Mouse (Mus musculus) MEL (cell line): Measurements from ENCODE around the gene Babam2. TPM values are rescaled to one million over a fixed set of nuclear protein-coding genes. Genes with fewer than 3 reads are reported as not detected.

Source experiments
- DNase-seq: peaks from one replicate; pipeline ENCODE4 v3.0.0; 2011; ENCODE audit warnings: low read depth, low spot score
- H3K27ac ChIP-seq: 2 replicates; pipeline ENCODE4 v1.5.1; 2012; ENCODE audit warnings: low read depth, mild to moderate bottlenecking, control low read depth, low read length, moderate library complexity; ENCODE audit not compliant: control insufficient read depth
- H3K27me3 ChIP-seq, 2 experiments: fragments of 150-350 bp in 1 of 2; sonication (generic) in 1 of 2; 2 replicates each; pipeline ENCODE4 v1.6.1; 2012; ENCODE audit warnings: low read length in 2 of 2, mild to moderate bottlenecking in 2 of 2, improper control_type of control experiment in 1 of 2, moderate library complexity in 1 of 2; ENCODE audit not compliant: insufficient read depth in 2 of 2, control insufficient read depth in 1 of 2
- H3K36me3 ChIP-seq, 2 experiments: 2 replicates each; pipeline ENCODE4 v1.6.1; 2012 to 2014; ENCODE audit warnings: low read length in 2 of 2, improper control_type of control experiment in 1 of 2, inconsistent platforms in 1 of 2, mild to moderate bottlenecking in 1 of 2; ENCODE audit not compliant: insufficient read depth in 2 of 2, control insufficient read depth in 1 of 2
- H3K4me1 ChIP-seq, 2 experiments: fragments of 150-350 bp in 1 of 2; sonication (generic) in 1 of 2; 2 replicates each; pipeline ENCODE4 v1.6.1; 2012; ENCODE audit warnings: low read length in 2 of 2, improper control_type of control experiment in 1 of 2, mild to moderate bottlenecking in 1 of 2; ENCODE audit not compliant: insufficient read depth in 2 of 2, control insufficient read depth in 1 of 2
- H3K4me3 ChIP-seq, 2 experiments: fragments of 150-350 bp in 1 of 2; sonication (generic) in 1 of 2; 2 replicates each; pipeline ENCODE4 v1.5.1; 2012; ENCODE audit warnings: low read depth in 2 of 2, low read length in 2 of 2, mild to moderate bottlenecking in 2 of 2, moderate library complexity in 2 of 2, control low read depth in 1 of 2, improper control_type of control experiment in 1 of 2; ENCODE audit not compliant: control insufficient read depth in 1 of 2, insufficient read depth in 1 of 2
- H3K79me2 ChIP-seq: 2 replicates; pipeline ENCODE4 v1.6.1; 2012; ENCODE audit warnings: mild to moderate bottlenecking, low read length, moderate library complexity; ENCODE audit not compliant: control insufficient read depth, poor library complexity, insufficient read depth
- H3K9ac ChIP-seq: 2 replicates; pipeline ENCODE4 v1.6.1; 2012; ENCODE audit warnings: low read depth, mild to moderate bottlenecking, control low read depth, low read length, moderate library complexity; ENCODE audit not compliant: control insufficient read depth, poor library complexity, severe bottlenecking
- H3K9me3 ChIP-seq: fragments of 150-350 bp; sonication (generic); replicated peaks from 2 replicates; pipeline ENCODE4 v1.6.1; 2012; ENCODE audit warnings: mild to moderate bottlenecking, low read length, improper control_type of control experiment, moderate library complexity; ENCODE audit not compliant: insufficient read depth
- CHD1 ChIP-seq: IDR thresholded peaks from 2 replicates; pipeline ENCODE4 v1.6.1; 2012; ENCODE audit warnings: low read depth, mild to moderate bottlenecking, inconsistent platforms, low read length, improper control_type of control experiment
- CHD2 ChIP-seq: IDR thresholded peaks from 2 replicates; pipeline ENCODE4 v1.6.1; 2011; ENCODE audit warnings: low read length, improper control_type of control experiment
- E2F4 ChIP-seq: IDR thresholded peaks from 2 replicates; pipeline ENCODE4 v1.6.1; 2011; ENCODE audit warnings: low read depth, low read length, improper control_type of control experiment, borderline replicate concordance
- ELF1 ChIP-seq: IDR thresholded peaks from 2 replicates; pipeline ENCODE4 v1.6.1; 2014; ENCODE audit warnings: low read depth, mild to moderate bottlenecking, inconsistent platforms, low read length, improper control_type of control experiment, moderate library complexity
- EP300 ChIP-seq, 2 experiments: IDR thresholded peaks; 2 replicates each; pipeline ENCODE4 v1.6.1; 2011; ENCODE audit warnings: improper control_type of control experiment in 2 of 2, low read length in 2 of 2, low read depth in 1 of 2, mild to moderate bottlenecking in 1 of 2
- ETS1 ChIP-seq: IDR thresholded peaks from 2 replicates; pipeline ENCODE4 v1.6.1; 2012; ENCODE audit warnings: low read depth, mild to moderate bottlenecking, inconsistent platforms, low read length, improper control_type of control experiment, moderate library complexity
- GABPA ChIP-seq: IDR thresholded peaks from 2 replicates; pipeline ENCODE4 v1.6.1; 2012; ENCODE audit warnings: low read depth, mild to moderate bottlenecking, inconsistent platforms, low read length, improper control_type of control experiment, moderate library complexity
- GATA1 ChIP-seq: IDR thresholded peaks from 2 replicates; pipeline ENCODE4 v1.6.1; 2011; ENCODE audit warnings: low read depth, low read length, improper control_type of control experiment
- HCFC1 ChIP-seq: IDR thresholded peaks from 2 replicates; pipeline ENCODE4 v1.6.1; 2012; ENCODE audit warnings: low read depth, mild to moderate bottlenecking, inconsistent platforms, low read length, improper control_type of control experiment, moderate library complexity
- JUND ChIP-seq: IDR thresholded peaks from 2 replicates; pipeline ENCODE4 v1.6.1; 2011; ENCODE audit warnings: low read depth, mild to moderate bottlenecking, improper control_type of control experiment, low read length
- KAT2A ChIP-seq: conservative IDR thresholded peaks from 2 replicates; pipeline ENCODE4 v1.6.1; 2012; ENCODE audit warnings: low read depth, low read length, improper control_type of control experiment, inconsistent platforms
- MAFK ChIP-seq: IDR thresholded peaks from 2 replicates; pipeline ENCODE4 v1.6.1; 2011; ENCODE audit warnings: low read depth, mild to moderate bottlenecking, low read length, improper control_type of control experiment, borderline replicate concordance
- MAX ChIP-seq: IDR thresholded peaks from 2 replicates; pipeline ENCODE4 v1.6.1; 2011; ENCODE audit warnings: low read length, improper control_type of control experiment
- MAZ ChIP-seq: IDR thresholded peaks from 2 replicates; pipeline ENCODE4 v1.6.1; 2012; ENCODE audit warnings: low read depth, mild to moderate bottlenecking, inconsistent platforms, low read length, improper control_type of control experiment
- MXI1 ChIP-seq: IDR thresholded peaks from 2 replicates; pipeline ENCODE4 v1.6.1; 2011; ENCODE audit warnings: mild to moderate bottlenecking, low read depth, low read length, improper control_type of control experiment
- MYB ChIP-seq: IDR thresholded peaks from 2 replicates; pipeline ENCODE4 v1.6.1; 2011; ENCODE audit warnings: mild to moderate bottlenecking, low read depth, low read length, improper control_type of control experiment
- MYC ChIP-seq: IDR thresholded peaks from 2 replicates; pipeline ENCODE4 v1.6.1; 2011; ENCODE audit warnings: low read depth, mild to moderate bottlenecking, low read length, improper control_type of control experiment, moderate library complexity
- NRF1 ChIP-seq: IDR thresholded peaks from 2 replicates; pipeline ENCODE4 v1.6.1; 2014; ENCODE audit warnings: low read depth, mild to moderate bottlenecking, inconsistent platforms, low read length, improper control_type of control experiment, moderate library complexity; ENCODE audit not compliant: poor library complexity, insufficient read depth, severe bottlenecking
- POLR2AphosphoS2 ChIP-seq: IDR thresholded peaks from 2 replicates; pipeline ENCODE4 v1.6.1; 2011; ENCODE audit warnings: low read length, improper control_type of control experiment
- POLR2AphosphoS5 ChIP-seq: IDR thresholded peaks from 2 replicates; pipeline ENCODE4 v1.6.1; 2012; ENCODE audit warnings: low read depth, borderline replicate concordance, mild to moderate bottlenecking, inconsistent platforms, low read length, moderate library complexity, mixed read lengths
- RAD21 ChIP-seq: IDR thresholded peaks from 2 replicates; pipeline ENCODE4 v1.6.1; 2011; ENCODE audit warnings: mild to moderate bottlenecking, low read depth, low read length, improper control_type of control experiment
- SIN3A ChIP-seq: IDR thresholded peaks from 2 replicates; pipeline ENCODE4 v1.6.1; 2012; ENCODE audit warnings: low read length, improper control_type of control experiment, inconsistent platforms
- SMC3 ChIP-seq: IDR thresholded peaks from 2 replicates; pipeline ENCODE4 v1.6.1; 2011; ENCODE audit warnings: low read depth, low read length, improper control_type of control experiment
- TAL1 ChIP-seq: IDR thresholded peaks from 2 replicates; pipeline ENCODE4 v1.6.1; 2012; ENCODE audit warnings: mild to moderate bottlenecking, inconsistent platforms, low read length, moderate library complexity, mixed read lengths
- TCF12 ChIP-seq: IDR thresholded peaks from 2 replicates; pipeline ENCODE4 v1.6.1; 2014; ENCODE audit warnings: low read depth, mild to moderate bottlenecking, inconsistent platforms, low read length, improper control_type of control experiment, moderate library complexity
- UBTF ChIP-seq: IDR thresholded peaks from 2 replicates; pipeline ENCODE4 v1.6.1; 2012; ENCODE audit warnings: low read depth, mild to moderate bottlenecking, inconsistent platforms, low read length, improper control_type of control experiment, moderate library complexity, borderline replicate concordance; ENCODE audit not compliant: insufficient read depth
- USF1 ChIP-seq: IDR thresholded peaks from 2 replicates; pipeline ENCODE4 v1.6.1; 2014; ENCODE audit warnings: low read depth, mild to moderate bottlenecking, inconsistent platforms, low read length, improper control_type of control experiment, moderate library complexity
- ZNF384 ChIP-seq: IDR thresholded peaks from 2 replicates; pipeline ENCODE4 v1.6.1; 2012; ENCODE audit warnings: low read depth, mild to moderate bottlenecking, inconsistent platforms, low read length, improper control_type of control experiment
- polyA plus RNA-seq, 2 experiments: library from polyadenylated mRNA; stranded (reverse) in 1 of 2; unstranded in 1 of 2; fragments of >175 nt in 1 of 2; fragments of >200 nt in 1 of 2; gene quantifications; 2 replicates each; pipeline versions ENCODE4 v1.2.1 to v1.2.4; 2012; ENCODE audit warnings: low replicate concordance in 2 of 2, low read depth in 1 of 2; ENCODE audit not compliant: insufficient read length in 2 of 2, insufficient read depth in 1 of 2, missing spikeins in 1 of 2
- total RNA-seq: library from RNA; depleted of rRNA; stranded (reverse); fragments of 300-350 nt; gene quantifications from 2 replicates; pipeline ENCODE4 v1.2.3, GENCODE M21; 2012

Babam2 gene
- total and polyA plus RNA-seq, 3 experiments = 43.3 to 86.6 TPM; not detected in 1

DNA sequence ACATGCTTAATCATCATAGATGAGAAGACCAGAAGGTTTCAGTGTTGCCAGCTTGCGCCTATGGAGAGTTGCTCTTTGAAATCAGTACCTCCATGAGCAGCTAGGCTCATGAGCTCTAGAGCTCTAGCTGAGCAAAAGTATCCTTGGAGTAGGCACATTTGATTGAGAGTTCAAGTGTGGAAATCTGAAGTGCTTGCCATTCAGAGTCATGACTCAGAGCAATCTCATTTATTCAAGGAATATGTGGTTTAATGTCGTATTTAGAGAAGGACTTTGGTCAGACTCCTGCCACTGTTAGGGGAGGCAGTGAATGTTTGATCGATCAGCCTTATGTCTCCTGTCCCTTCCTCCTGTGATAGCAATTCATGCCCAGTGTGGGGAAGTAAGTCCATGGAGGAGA is 147.4 kb downstream of the Babam2 start:
- no peak overlapping the region for H3K9ac ChIP-seq
- DNase-seq = no peak
- H3K36me3 ChIP-seq = peaks cover 0 to 4% of the 10 kb centered on the region in 2 experiments; a peak in 2 of 4 replicates
- TF ChIP-seq UBTF = no peak
- TF ChIP-seq E2F4 = no peak
- no peak for TF ChIP-seq MAZ
- no peak for TF ChIP-seq MYC
- no peak for TF ChIP-seq JUND
- no peak for TF ChIP-seq ETS1
- no peak for TF ChIP-seq POLR2AphosphoS2
- TF ChIP-seq TAL1 = no peak
- TF ChIP-seq ELF1 = no peak
- no peak for TF ChIP-seq POLR2AphosphoS5
- no peak for TF ChIP-seq SIN3A
- no peak for TF ChIP-seq MAX
- no peak for TF ChIP-seq HCFC1
- no peak for TF ChIP-seq SMC3
- no peak for TF ChIP-seq GATA1
- no peak for TF ChIP-seq GABPA
- no peaks in the 10 kb centered on the region for H3K9me3 ChIP-seq
- H3K4me1 ChIP-seq = peaks cover 0 to 2% of the 10 kb centered on the region in 2 experiments; a peak in 2 of 4 replicates
- H3K27ac ChIP-seq = no peak overlapping the region
- H3K79me2 ChIP-seq = no peaks in the 10 kb centered on the region
- H3K4me3 ChIP-seq = no peak overlapping the region
- no peaks in the 10 kb centered on the region for H3K27me3 ChIP-seq

DNA sequence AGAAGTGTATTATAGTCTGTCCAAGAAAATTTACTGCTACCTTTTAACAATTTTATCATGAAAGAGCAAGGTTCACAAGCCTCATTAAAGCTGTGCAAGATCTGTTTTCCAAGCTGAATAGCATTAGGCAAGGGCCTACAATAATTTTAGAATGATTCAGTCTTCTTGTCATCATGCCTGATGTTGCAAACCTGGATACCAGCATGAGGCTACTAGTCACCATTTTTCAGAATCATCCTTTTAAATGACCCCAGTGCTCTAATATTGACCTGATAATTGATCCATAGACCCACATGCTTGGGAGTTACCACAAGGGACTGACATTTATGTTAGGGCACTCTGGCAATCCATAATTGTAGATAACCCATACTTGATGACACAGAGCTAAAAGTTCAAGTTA is 149.5 kb downstream of the Babam2 start:
- Histone ChIP-seq H3K9ac (no peak overlapping the region), H3K4me1 (peaks cover 2 to 4% of the 10 kb centered on the region in 2 experiments; a peak in 3 of 4 replicates), H3K36me3 (peaks cover 0 to 4% of the 10 kb centered on the region in 2 experiments; a peak in 2 of 4 replicates), H3K27ac (no peak overlapping the region), H3K4me3 (no peak overlapping the region), H3K27me3 (no peaks in the 10 kb centered on the region), H3K79me2 (no peaks in the 10 kb centered on the region), H3K9me3 (no peaks in the 10 kb centered on the region)
- no peak for DNase-seq
- TF ChIP-seq MAFK = no peak
- TF ChIP-seq NRF1 = no peak
- no peak for TF ChIP-seq HCFC1
- no peak for TF ChIP-seq CHD2
- TF ChIP-seq EP300 (IDR thresholded peaks at IDR 0.05; ENCODE audit: low read depth in 1 of 2, low read length in 2 of 2) = no peak
- no peak for TF ChIP-seq E2F4
- TF ChIP-seq USF1 = no peak
- TF ChIP-seq CHD1 = no peak
- TF ChIP-seq ZNF384 = no peak
- no peak for TF ChIP-seq MAZ
- no peak for TF ChIP-seq SIN3A
- no peak for TF ChIP-seq ELF1
- TF ChIP-seq TCF12 = no peak
- TF ChIP-seq RAD21 = no peak
- TF ChIP-seq MXI1 = no peak
- no peak for TF ChIP-seq MYB
- no peak for TF ChIP-seq KAT2A
- no peak for TF ChIP-seq GATA1
